25 mouse cellular contexts compared by ENCODE assay signal in genomic region chr2:4636656-4637055, GRCm38 (mm10). TPM values are rescaled to one million over a fixed set of nuclear protein-coding genes. Genes with fewer than 3 reads are reported as not detected.
DNase-seq lines count a peak whose midpoint lies in the region; ATAC-seq and TF ChIP-seq lines count a peak whose summit lies in the region.
"Had no signal": no experiment of that assay in that cellular context is flagged by ENCODE, and none has a peak within 500 bp of the region (broad histone marks: within the 10 kb centered on the region; RNA-seq: fewer than 3 reads in every experiment).

No protein-coding gene starts in this region.

- H3K27me3 ChIP-seq in lung, postnatal 0 days (replicated peaks; ENCODE audit: insufficient read depth, low read length) = no peaks in the 10 kb centered on the region
- H3K27me3 ChIP-seq: heart, embryonic 15.5 days; intestine, embryonic 15.5 days had no signal

- H3K4me2 ChIP-seq in lung, postnatal 0 days (replicated peaks; ENCODE audit: low read depth, low read length) = no peak overlapping the region
- H3K4me2 ChIP-seq: heart, embryonic 11.5 days; heart, embryonic 15.5 days; hindbrain, embryonic 14.5 days; intestine, embryonic 15.5 days had no signal

- H3K4me1 ChIP-seq in lung, postnatal 0 days (ENCODE audit: insufficient read depth, low read depth, low read length) = no peaks in the 10 kb centered on the region
- H3K4me1 ChIP-seq: embryonic facial prominence, embryonic 10.5 days; forebrain, embryonic 10.5 days; heart, embryonic 15.5 days; hindbrain, embryonic 10.5 days; intestine, embryonic 15.5 days had no signal

- H3K4me3 ChIP-seq in lung, postnatal 0 days (ENCODE audit: low read depth, low read length) = no peak overlapping the region
- H3K4me3 ChIP-seq: embryonic facial prominence, embryonic 10.5 days; forebrain, embryonic 10.5 days; heart, adult 2 months; heart, embryonic 15.5 days; hindbrain, embryonic 10.5 days; intestine, embryonic 15.5 days had no signal

- no peak for TF ChIP-seq EP300 in lung, postnatal 0 days (IDR thresholded peaks at IDR 0.05)

- DNase-seq in adrenal gland, adult (ENCODE audit: inconsistent age in 2 of 2, low spot score in 1 of 2) = peak; percentile 52 to 78
- no peak for DNase-seq in adrenal gland, postnatal 4 days (ENCODE audit: low spot score in 2 of 2)
- DNase-seq in lung, postnatal 36 days = peak; percentile 18
- DNase-seq in lung, postnatal 0 days (ENCODE audit: low spot score) = no peak
- DNase-seq in testis, postnatal 10 days (ENCODE audit: low spot score) = peak; percentile 47
- no peak for DNase-seq in testis, postnatal 14 days (ENCODE audit: low spot score)
- no peak for DNase-seq in cerebellum, adult 9-11 months
- DNase-seq: B cell, adult 2 months; cerebellum, adult 18-20 months; cerebellum, postnatal 10 days; gastrocnemius, postnatal 10 days; heart, adult 2 months; heart, postnatal 14 days had no signal

- H3K9ac ChIP-seq in lung, postnatal 0 days (replicated peaks; ENCODE audit: low read depth) = no peak overlapping the region
- H3K9ac ChIP-seq: heart, embryonic 15.5 days; hindbrain, embryonic 14.5 days; intestine, embryonic 15.5 days had no signal

- no peak overlapping the region for H3K27ac ChIP-seq in lung, postnatal 0 days (ENCODE audit: low read length)
- H3K27ac ChIP-seq: embryonic facial prominence, embryonic 10.5 days; forebrain, embryonic 10.5 days; heart, adult 2 months; heart, embryonic 15.5 days; hindbrain, embryonic 10.5 days; hindbrain, embryonic 14.5 days; intestine, embryonic 15.5 days had no signal

- TF ChIP-seq CTCF in lung, postnatal 0 days (IDR thresholded peaks at IDR 0.05) = no peak

- WGBS in lung, postnatal 0 days = 63% methylated on average over 7 of the region's 7 CpGs

- ATAC-seq in lung, postnatal 0 days = no peak
- 0 out of 2 replicates have a peak, but pooled peaks have one; percentile 30 for ATAC-seq in erythroid progenitor cell, adult 5-6 weeks (replicated peaks; ENCODE audit: low FRiP score, poor library complexity, severe bottlenecking)
- ATAC-seq: activated CD4-positive, CD25-positive, alpha-beta regulatory T cell, adult 4 months; CD4-positive, CD25-positive, alpha-beta regulatory T cell, adult 4 months; forebrain, embryonic 14.5 days; intestine, embryonic 15.5 days had no signal

- H3K9me3 ChIP-seq in lung, postnatal 0 days (ENCODE audit: low read length) = no peaks in the 10 kb centered on the region
- H3K9me3 ChIP-seq: embryonic facial prominence, embryonic 10.5 days; forebrain, embryonic 10.5 days; G1E; heart, embryonic 15.5 days; hindbrain, embryonic 10.5 days; intestine, embryonic 15.5 days had no signal

- H3K36me3 ChIP-seq in lung, postnatal 0 days (ENCODE audit: insufficient read depth, low read length) = peaks cover 60% of the 10 kb centered on the region

RNA-seq across cellular contexts. Expression of gene Prpf18, which starts 15.3 kb away (rescaled TPM):
- 10 to 100 TPM; 46.0 to 50.6 TPM for total RNA-seq in adrenal gland, postnatal 4 days (2021)
- 39.2 and 46.5 TPM in 2 replicates for polyA plus RNA-seq in lung, postnatal 0 days (2015; fragmentation: Nextera tagmentation; extraction: Ambion mirVana)
- 43.2 and 55.5 TPM in 2 replicates for total RNA-seq in erythroid progenitor cell, adult 5-6 weeks (2015; ENCODE audit: low replicate concordance)
- 122 and 141 TPM in 2 replicates for total RNA-seq in erythroid progenitor cell, adult 5-6 weeks (2017; ENCODE audit: low replicate concordance)

Comparison
In these comparisons a context has a peak if more than half of its experiments do, and no peak if none do; other contexts are left out.
1. DNase-seq: peak in adrenal gland, adult (2 of 2), lung, postnatal 36 days (single experiment) and testis, postnatal 10 days (single experiment); none in adrenal gland, postnatal 4 days (0 of 2), lung, postnatal 0 days (single experiment), testis, postnatal 14 days (single experiment) and cerebellum, adult 9-11 months (single experiment).